Mouse (Mus musculus): Measurements from ENCODE around the gene Gm6904. TPM values are rescaled to one million over a fixed set of nuclear protein-coding genes. Genes with fewer than 3 reads are reported as not detected.
"Not testable (repeated sequence)": the region's sequence is repeated elsewhere in the genome, so short reads cannot be mapped to it uniquely, and the experiment has no call there.

Gene Gm6904
- polyA plus RNA-seq (2011; ENCODE audit: insufficient read depth, insufficient read length, low read depth, missing spikeins) = not detected in 2 replicates

- Histone ChIP-seq H3K4me3 (ENCODE audit: low read depth, low read length) (no peak within 1 kb of the TSS), H3K9me3 (replicated peaks; ENCODE audit: control insufficient read depth, insufficient read depth, low read length, poor library complexity, severe bottlenecking) (no peaks in the 10 kb centered on the region), H3K36me3 (ENCODE audit: control insufficient read depth, insufficient read depth, low read length, poor library complexity, severe bottlenecking) (no peaks in the 10 kb centered on the region), H3K9ac (ENCODE audit: low read depth, poor library complexity, severe bottlenecking) (no peak within 1 kb of the TSS), H3K4me1 (ENCODE audit: control insufficient read depth, insufficient read depth, low read length) (no peaks in the 10 kb centered on the region), H3K27ac (ENCODE audit: insufficient read depth, low read length) (no peak within 1 kb of the TSS), H3K27me3 (ENCODE audit: control insufficient read depth, insufficient read depth, low read length, poor library complexity, severe bottlenecking) (no peaks in the 10 kb centered on the region)
- TF ChIP-seq EP300 (IDR thresholded peaks at IDR 0.05; ENCODE audit: insufficient read depth, low read depth, low read length) = no peak
These were observed at the start of gene Gm6904 for GRCm38 (mm10) chr14:59260056-59260455. TSS of gene Gm6904 (minus strand) at chr14:59260216.

GRCm38 (mm10) chr14:59297391-59297790 is 37.4 kb upstream of the Gm6904 start, which contains the start of gene Phf11a:
TSS of gene Phf11a (minus strand) at chr14:59297522.
- not testable (repeated sequence) for H3K36me3 ChIP-seq (ENCODE audit: control insufficient read depth, insufficient read depth, low read length, poor library complexity, severe bottlenecking); H3K9ac ChIP-seq (ENCODE audit: low read depth, poor library complexity, severe bottlenecking); H3K4me3 ChIP-seq (ENCODE audit: low read depth, low read length); H3K9me3 ChIP-seq (replicated peaks; ENCODE audit: control insufficient read depth, insufficient read depth, low read length, poor library complexity, severe bottlenecking); H3K27ac ChIP-seq (ENCODE audit: insufficient read depth, low read length); H3K4me1 ChIP-seq (ENCODE audit: control insufficient read depth, insufficient read depth, low read length); H3K27me3 ChIP-seq (ENCODE audit: control insufficient read depth, insufficient read depth, low read length, poor library complexity, severe bottlenecking)

- H3K36me3 ChIP-seq (ENCODE audit: control insufficient read depth, insufficient read depth, low read length, poor library complexity, severe bottlenecking); H3K27me3 ChIP-seq (ENCODE audit: control insufficient read depth, insufficient read depth, low read length, poor library complexity, severe bottlenecking); H3K9me3 ChIP-seq (replicated peaks; ENCODE audit: control insufficient read depth, insufficient read depth, low read length, poor library complexity, severe bottlenecking); H3K9ac ChIP-seq (ENCODE audit: low read depth, poor library complexity, severe bottlenecking); H3K4me1 ChIP-seq (ENCODE audit: control insufficient read depth, insufficient read depth, low read length); H3K4me3 ChIP-seq (ENCODE audit: low read depth, low read length); H3K27ac ChIP-seq (ENCODE audit: insufficient read depth, low read length): not testable (repeated sequence)
These were observed 31.8 kb upstream of the Gm6904 start for GRCm38 (mm10) chr14:59291769-59292168.

- H3K9me3 ChIP-seq (replicated peaks; ENCODE audit: control insufficient read depth, insufficient read depth, low read length, poor library complexity, severe bottlenecking); H3K27ac ChIP-seq (ENCODE audit: insufficient read depth, low read length); H3K27me3 ChIP-seq (ENCODE audit: control insufficient read depth, insufficient read depth, low read length, poor library complexity, severe bottlenecking); H3K9ac ChIP-seq (ENCODE audit: low read depth, poor library complexity, severe bottlenecking); H3K4me3 ChIP-seq (ENCODE audit: low read depth, low read length); H3K36me3 ChIP-seq (ENCODE audit: control insufficient read depth, insufficient read depth, low read length, poor library complexity, severe bottlenecking); H3K4me1 ChIP-seq (ENCODE audit: control insufficient read depth, insufficient read depth, low read length): not testable (repeated sequence)
These were observed 14.9 kb upstream of the Gm6904 start for GRCm38 (mm10) chr14:59274961-59275360.

GRCm38 (mm10) chr14:59255861-59256260 is 4.2 kb downstream of the Gm6904 start:
- not testable (repeated sequence) for H3K9ac ChIP-seq (ENCODE audit: low read depth, poor library complexity, severe bottlenecking); H3K36me3 ChIP-seq (ENCODE audit: control insufficient read depth, insufficient read depth, low read length, poor library complexity, severe bottlenecking); H3K4me3 ChIP-seq (ENCODE audit: low read depth, low read length); H3K9me3 ChIP-seq (replicated peaks; ENCODE audit: control insufficient read depth, insufficient read depth, low read length, poor library complexity, severe bottlenecking); H3K27ac ChIP-seq (ENCODE audit: insufficient read depth, low read length); H3K4me1 ChIP-seq (ENCODE audit: control insufficient read depth, insufficient read depth, low read length); H3K27me3 ChIP-seq (ENCODE audit: control insufficient read depth, insufficient read depth, low read length, poor library complexity, severe bottlenecking)

- H3K27ac ChIP-seq (ENCODE audit: insufficient read depth, low read length); H3K9me3 ChIP-seq (replicated peaks; ENCODE audit: control insufficient read depth, insufficient read depth, low read length, poor library complexity, severe bottlenecking); H3K4me1 ChIP-seq (ENCODE audit: control insufficient read depth, insufficient read depth, low read length); H3K36me3 ChIP-seq (ENCODE audit: control insufficient read depth, insufficient read depth, low read length, poor library complexity, severe bottlenecking); H3K27me3 ChIP-seq (ENCODE audit: control insufficient read depth, insufficient read depth, low read length, poor library complexity, severe bottlenecking); H3K9ac ChIP-seq (ENCODE audit: low read depth, poor library complexity, severe bottlenecking); H3K4me3 ChIP-seq (ENCODE audit: low read depth, low read length): not testable (repeated sequence)
These were observed 9.7 kb downstream of the Gm6904 start for GRCm38 (mm10) chr14:59250350-59250749.

- H3K27me3 ChIP-seq (ENCODE audit: control insufficient read depth, insufficient read depth, low read length, poor library complexity, severe bottlenecking) = no peaks in the 10 kb centered on the region
- no peak overlapping the region for H3K9ac ChIP-seq (ENCODE audit: low read depth, poor library complexity, severe bottlenecking)
- peaks cover 31% of the 10 kb centered on the region for H3K36me3 ChIP-seq (ENCODE audit: control insufficient read depth, insufficient read depth, low read length, poor library complexity, severe bottlenecking)
- no peak overlapping the region for H3K4me3 ChIP-seq (ENCODE audit: low read depth, low read length)
- H3K4me1 ChIP-seq (ENCODE audit: control insufficient read depth, insufficient read depth, low read length) = no peaks in the 10 kb centered on the region
- TF ChIP-seq EP300 (IDR thresholded peaks at IDR 0.05; ENCODE audit: insufficient read depth, low read depth, low read length) (no peak), POLR2A (IDR thresholded peaks at IDR 0.05; ENCODE audit: insufficient read depth, low read length) (no peak), CTCF (IDR thresholded peaks at IDR 0.05; ENCODE audit: low read depth, low read length) (no peak)
- no peak overlapping the region for H3K27ac ChIP-seq (ENCODE audit: insufficient read depth, low read length)
- no peaks in the 10 kb centered on the region for H3K9me3 ChIP-seq (replicated peaks; ENCODE audit: control insufficient read depth, insufficient read depth, low read length, poor library complexity, severe bottlenecking)
These were observed 26.4 kb downstream of the Gm6904 start for GRCm38 (mm10) chr14:59233635-59234034.

Measured in ES-Bruce4 (cell line).